Mouse (Mus musculus) hindbrain, postnatal 0 days (tissue): Measurements from ENCODE around the gene Ajm1. TPM values are rescaled to one million over a fixed set of nuclear protein-coding genes. Genes with fewer than 3 reads are reported as not detected.

Experiments
- ATAC-seq: fragments of 200-750 bp; cut with Nextera tagmentation; 2 replicates; pipeline ENCODE4 v1.8.0; 2017; ENCODE audit warnings: mild to moderate bottlenecking, moderate TSS enrichment, moderate library complexity
- DNase-seq: peaks from one replicate; pipeline ENCODE4 v3.0.0-alpha.2; 2015; ENCODE audit warnings: low spot score
- H3K27ac ChIP-seq: fragments of 300-500 bp; sonication (generic); 2 replicates; pipeline ENCODE4 v1.5.1; 2014; ENCODE audit warnings: mild to moderate bottlenecking
- H3K27me3 ChIP-seq: fragments of 300-500 bp; sonication (generic); 2 replicates; pipeline ENCODE4 v1.6.1; 2014; ENCODE audit warnings: low read length, mixed read lengths; ENCODE audit not compliant: insufficient read depth
- H3K36me3 ChIP-seq: fragments of 300-500 bp; sonication (generic); 2 replicates; pipeline ENCODE4 v1.6.1; 2014; ENCODE audit warnings: low read length, mixed read lengths; ENCODE audit not compliant: insufficient read depth
- H3K4me1 ChIP-seq: fragments of 300-500 bp; sonication (generic); 2 replicates; pipeline ENCODE4 v1.6.1; 2014; ENCODE audit warnings: antibody characterized with exemption, low read length, mixed read lengths; ENCODE audit not compliant: insufficient read depth
- H3K4me2 ChIP-seq: fragments of 300-500 bp; sonication (generic); 2 replicates; pipeline ENCODE4 v1.6.1; 2014; ENCODE audit warnings: low read depth, mild to moderate bottlenecking, low read length, moderate library complexity, mixed read lengths
- H3K4me3 ChIP-seq: fragments of 300-500 bp; sonication (generic); 2 replicates; pipeline ENCODE4 v1.5.1; 2014; ENCODE audit warnings: low read length
- H3K9ac ChIP-seq: fragments of 300-500 bp; sonication (generic); replicated peaks from 2 replicates; pipeline ENCODE4 v1.6.1; 2014; ENCODE audit warnings: mild to moderate bottlenecking, low read length, moderate library complexity, mixed read lengths
- H3K9me3 ChIP-seq: fragments of 300-500 bp; sonication (generic); 2 replicates; pipeline ENCODE4 v1.6.1; 2016; ENCODE audit warnings: low read length, mixed read lengths
- CTCF ChIP-seq: IDR thresholded peaks from 2 replicates; pipeline ENCODE4 v1.5.1; 2016; ENCODE audit warnings: antibody characterized with exemption, control low read depth, low read depth
- WGBS: fragments of 180-500 bp; shearing (Covaris S2); extraction: QIAGEN DNeasy Blood & Tissue Kit; methylation state at CpG from one replicate; pipeline ENCODE4 v1.1.7; 2014; 5-methylcytosine and 5-hydroxymethylcytosine counted together
- polyA plus RNA-seq: library from polyadenylated mRNA; unstranded; fragments of >200 nt; fragmentation: Nextera tagmentation; extraction: Ambion mirVana; gene quantifications from 2 replicates; pipeline ENCODE4 v1.2.1, GENCODE M21; 2015
- total RNA-seq: library from RNA; depleted of rRNA; stranded (reverse); fragments of >200 nt; gene quantifications from 2 replicates; pipeline ENCODE4 v1.2.3, GENCODE M21; 2014

The Ajm1 gene
- total and polyA plus RNA-seq, 2 experiments from 2014 or later, result 19.8 to 22.4 TPM

GRCm38 (mm10) chr2:25620386-25620785 is 38.8 kb upstream of the Ajm1 start:
- Histone ChIP-seq H3K36me3 (no peaks in the 10 kb centered on the region), H3K9me3 (no peaks in the 10 kb centered on the region), H3K27ac (no peak overlapping the region), H3K27me3 (peaks cover 12% of the 10 kb centered on the region), H3K4me2 (no peak overlapping the region), H3K4me1 (0 out of 2 replicates have a peak, but pooled peaks cover 7% of the 10 kb centered on the region), H3K4me3 (no peak overlapping the region), H3K9ac (no peak overlapping the region)
- no peak for ATAC-seq
- 88% methylated on average over 6 of the region's 6 CpGs for WGBS
- TF ChIP-seq CTCF, result no peak
- DNase-seq, result no peak

- TF ChIP-seq CTCF, result no peak
- no peaks in the 10 kb centered on the region for H3K36me3 ChIP-seq
These were observed 36.0 kb upstream of the Ajm1 start, which contains the start of gene Ccdc183 for GRCm38 (mm10) chr2:25617578-25617977. Gene Ccdc183 (minus strand): TSS chr2:25617678.

GRCm38 (mm10) chr2:25616398-25616797 is 34.8 kb upstream of the Ajm1 start:
- Histone ChIP-seq H3K4me1 (0 out of 2 replicates have a peak, but pooled peaks cover 7% of the 10 kb centered on the region), H3K27me3 (peaks cover 21% of the 10 kb centered on the region), H3K9ac (no peak overlapping the region), H3K36me3 (no peaks in the 10 kb centered on the region), H3K9me3 (no peaks in the 10 kb centered on the region), H3K4me2 (0 out of 2 replicates have a peak overlapping the region, but pooled peaks have one; percentile 30), H3K4me3 (peak overlapping the region; percentile 16; the same call in 1 of the 2 replicates), H3K27ac (no peak overlapping the region)
- DNase-seq, result no peak
- TF ChIP-seq CTCF, result no peak
- no peak for ATAC-seq
- 20% methylated on average over 22 of the region's 22 CpGs for WGBS

More at GRCm38 (mm10) chr2:25617578-25617977, 36.0 kb upstream of the Ajm1 start, which contains the start of gene Ccdc183:
- Histone ChIP-seq H3K27ac (no peak within 1 kb of the TSS), H3K4me1 (0 out of 2 replicates have a peak, but pooled peaks cover 7% of the 10 kb centered on the region), H3K9ac (no peak within 1 kb of the TSS), H3K4me3 (peak within 1 kb of the TSS; percentile 16; the same call in 1 of the 2 replicates), H3K4me2 (no peak within 1 kb of the TSS), H3K9me3 (no peaks in the 10 kb centered on the region), H3K27me3 (peaks cover 21% of the 10 kb centered on the region)
- WGBS, result 84% methylated on average over 3 of the region's 3 CpGs
- DNase-seq (no peak), ATAC-seq (no peak)

- Histone ChIP-seq H3K9ac (peak overlapping the region; percentile 97; the same call in 1 of the 2 replicates), H3K4me3 (peak overlapping the region; percentile 100), H3K4me1 (peaks cover 5% of the 10 kb centered on the region), H3K4me2 (peak overlapping the region; percentile 74), H3K36me3 (no peaks in the 10 kb centered on the region), H3K27me3 (no peaks in the 10 kb centered on the region), H3K9me3 (no peaks in the 10 kb centered on the region), H3K27ac (peak overlapping the region; percentile 97; the same call in 1 of the 2 replicates)
- no peak for DNase-seq
- peak; percentile 13; the same call in 1 of the 2 replicates for ATAC-seq
- 67% methylated on average over 10 of the region's 10 CpGs for WGBS
- no peak for TF ChIP-seq CTCF
These were observed 27.1 kb upstream of the Ajm1 start for GRCm38 (mm10) chr2:25608671-25609070.

- Histone ChIP-seq H3K27me3 (no peaks in the 10 kb centered on the region), H3K4me3 (peak within 1 kb of the TSS; percentile 100), H3K9ac (peak within 1 kb of the TSS; percentile 97), H3K36me3 (peaks cover 1% of the 10 kb centered on the region; the same call in 1 of the 2 replicates), H3K4me2 (peak within 1 kb of the TSS; percentile 74), H3K4me1 (peaks cover 5% of the 10 kb centered on the region), H3K27ac (peak within 1 kb of the TSS; percentile 97), H3K9me3 (no peaks in the 10 kb centered on the region)
- under 1% methylated on average over 80 of the region's 80 CpGs for WGBS
- TF ChIP-seq CTCF, result no peak
- DNase-seq, result peak; percentile 96
- peak; percentile 92 for ATAC-seq
These were observed 26.4 kb upstream of the Ajm1 start, which contains the start of gene Rabl6 for GRCm38 (mm10) chr2:25607761-25608622. Gene Rabl6 (minus strand): TSS chr2:25608521.

- 94% methylated on average over 5 of the region's 5 CpGs for WGBS
- peaks cover 52% of the 10 kb centered on the region for H3K36me3 ChIP-seq
- TF ChIP-seq CTCF, result no peak
These were observed 21.0 kb upstream of the Ajm1 start for GRCm38 (mm10) chr2:25602526-25602925.

More at GRCm38 (mm10) chr2:25602526-25602925, 21.0 kb upstream of the Ajm1 start:
- H3K4me3 ChIP-seq, result no peak overlapping the region
- H3K4me1 ChIP-seq, result no peaks in the 10 kb centered on the region; the same call in 1 of the 2 replicates
- no peak overlapping the region for H3K9ac ChIP-seq
- ATAC-seq (no peak), DNase-seq (no peak)
- no peaks in the 10 kb centered on the region for H3K27me3 ChIP-seq
- no peak overlapping the region for H3K27ac ChIP-seq
- no peak overlapping the region for H3K4me2 ChIP-seq
- H3K9me3 ChIP-seq, result no peaks in the 10 kb centered on the region
